Mouse (Mus musculus) bone marrow, adult 2 months (tissue): ENCODE results near the gene Nol9.

Source experiments
- CTCF ChIP-seq: fragments of 200-500 bp; IDR thresholded peaks from 2 replicates; pipeline ENCODE4 v1.5.1; 2011; ENCODE audit warnings: low read length, control low read depth; ENCODE audit not compliant: control insufficient read depth, insufficient read depth
- POLR2A ChIP-seq: fragments of 200-500 bp; IDR thresholded peaks from 2 replicates; pipeline ENCODE4 v1.6.1; 2011; ENCODE audit warnings: low read depth, mild to moderate bottlenecking, control low read depth, low read length, borderline replicate concordance; ENCODE audit not compliant: control insufficient read depth

- TF ChIP-seq CTCF (no peak), POLR2A (no peak)
Observed at GRCm38 (mm10) chr4:152097911-152098799, 59.0 kb downstream of the Nol9 start.
